Mouse (Mus musculus) C2C12 (cell line): ENCODE data around the gene Lrrc18. TPM values are rescaled to one million over a fixed set of nuclear protein-coding genes. Genes with fewer than 3 reads are reported as not detected.

ENCODE experiments used
- H3K27me3 ChIP-seq: one replicate; pipeline ENCODE4 v1.6.1; 2011; ENCODE audit not compliant: control insufficient read depth, insufficient read depth, insufficient read length
- H3K36me3 ChIP-seq: one replicate; pipeline ENCODE4 v1.6.1; 2011; ENCODE audit not compliant: control insufficient read depth, insufficient read depth
- H3K4me3 ChIP-seq: one replicate; pipeline ENCODE4 v1.5.1; 2011; ENCODE audit warnings: mild to moderate bottlenecking, control low read depth; ENCODE audit not compliant: poor library complexity, insufficient read depth, severe bottlenecking
- H3K79me2 ChIP-seq: one replicate; pipeline ENCODE4 v1.6.1; 2011; ENCODE audit not compliant: control insufficient read depth, insufficient read depth
- H3K79me3 ChIP-seq: one replicate; pipeline ENCODE4 v1.6.1; 2011; ENCODE audit warnings: low read depth, control low read depth
- H3ac ChIP-seq: one replicate; pipeline ENCODE3; 2011; ENCODE audit warnings: low read depth; ENCODE audit not compliant: control insufficient read depth, insufficient read length
- CEBPB ChIP-seq: IDR thresholded peaks from one replicate; pipeline ENCODE4 v1.6.1; 2011; ENCODE audit warnings: low read depth, mild to moderate bottlenecking, control low read depth, moderate library complexity
- CTCF ChIP-seq: IDR thresholded peaks from one replicate; pipeline ENCODE4 v1.5.1; 2011; ENCODE audit not compliant: control insufficient read depth, insufficient read depth, insufficient read length
- FOSL1 ChIP-seq: IDR thresholded peaks from one replicate; pipeline ENCODE4 v1.8.0; 2011; ENCODE audit warnings: mild to moderate bottlenecking, low read length; ENCODE audit not compliant: poor library complexity, insufficient read depth, severe bottlenecking
- MAX ChIP-seq: IDR thresholded peaks from one replicate; pipeline ENCODE4 v1.6.1; 2011; ENCODE audit warnings: mild to moderate bottlenecking, control low read depth
- MYOD1 ChIP-seq: IDR thresholded peaks from one replicate; pipeline ENCODE4 v1.6.1; 2011; ENCODE audit warnings: low read depth; ENCODE audit not compliant: control insufficient read depth, insufficient read length
- MYOG ChIP-seq: IDR thresholded peaks from one replicate; pipeline ENCODE4 v1.6.1; 2011; ENCODE audit not compliant: control insufficient read depth, insufficient read length; ENCODE audit errors: extremely low read depth
- USF1 ChIP-seq: IDR thresholded peaks from one replicate; pipeline ENCODE4 v1.6.1; 2011; ENCODE audit warnings: low read depth, mild to moderate bottlenecking, control low read depth, moderate library complexity
- polyA plus RNA-seq: library from polyadenylated mRNA; unstranded; fragments of >200 nt; fragmentation: generic; extraction: Trizol; gene quantifications from one replicate; pipeline ENCODE4 v1.2.1, GENCODE M21; 2012; ENCODE audit warnings: missing spikeins

The Lrrc18 gene
- polyA plus RNA-seq, 1 experiment: not detected

DNA sequence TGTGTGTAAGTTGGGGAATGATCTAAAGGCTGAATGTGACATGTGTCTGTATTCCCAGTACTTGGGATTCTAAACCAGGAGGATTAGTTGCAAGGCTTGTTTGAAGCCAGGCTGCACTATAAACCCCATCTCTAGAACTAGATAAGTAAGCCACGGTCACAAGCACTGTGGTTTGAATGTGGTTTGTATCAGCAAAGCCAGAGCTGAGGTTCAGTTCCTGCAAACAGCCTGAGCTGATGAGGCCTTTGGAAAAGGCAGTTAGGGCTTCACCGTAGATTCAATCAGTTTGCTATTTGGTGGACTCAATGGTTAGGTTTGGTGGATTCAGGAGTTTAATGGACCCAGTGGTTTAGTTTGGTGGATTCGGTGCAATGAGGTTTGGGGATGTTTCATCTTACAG, 39.7 kb downstream of the Lrrc18 start:
- TF ChIP-seq CTCF: no peak
- no peak for TF ChIP-seq CEBPB
- H3K36me3 ChIP-seq: no peaks in the 10 kb centered on the region
- peaks cover 36% of the 10 kb centered on the region for H3K27me3 ChIP-seq
- H3K79me2 ChIP-seq: no peaks in the 10 kb centered on the region
- H3ac ChIP-seq: no peak overlapping the region
- H3K79me3 ChIP-seq: no peaks in the 10 kb centered on the region
- no peak overlapping the region for H3K4me3 ChIP-seq

DNA sequence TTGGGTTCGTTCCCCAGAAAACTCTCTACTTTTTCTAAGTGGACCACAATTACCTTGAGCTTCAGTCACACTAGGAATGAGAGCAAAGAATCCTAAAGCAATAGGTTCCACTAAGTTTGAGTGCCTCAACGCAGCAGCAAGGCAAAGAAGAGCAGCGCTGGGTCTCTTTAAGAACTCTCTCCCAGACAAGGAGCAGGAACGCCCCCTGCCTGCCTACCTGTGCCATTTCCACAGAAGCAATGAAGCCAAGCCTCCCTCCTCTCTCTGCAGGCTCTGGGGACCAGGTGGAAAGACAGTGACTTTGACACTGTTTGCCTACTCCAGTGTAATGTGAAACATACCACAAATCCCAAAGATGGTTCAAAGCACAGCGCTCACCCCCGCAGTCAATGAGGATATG, 42.2 kb downstream of the Lrrc18 start:
- TF ChIP-seq CEBPB: no peak
- no peak for TF ChIP-seq USF1
- no peak for TF ChIP-seq FOSL1
- no peak for TF ChIP-seq CTCF
- no peak for TF ChIP-seq MYOG
- TF ChIP-seq MAX: no peak
- TF ChIP-seq MYOD1: no peak
- Histone ChIP-seq H3K79me3 (no peaks in the 10 kb centered on the region), H3K27me3 (peaks cover 41% of the 10 kb centered on the region), H3ac (no peak overlapping the region), H3K4me3 (no peak overlapping the region), H3K79me2 (no peaks in the 10 kb centered on the region), H3K36me3 (no peaks in the 10 kb centered on the region)

DNA sequence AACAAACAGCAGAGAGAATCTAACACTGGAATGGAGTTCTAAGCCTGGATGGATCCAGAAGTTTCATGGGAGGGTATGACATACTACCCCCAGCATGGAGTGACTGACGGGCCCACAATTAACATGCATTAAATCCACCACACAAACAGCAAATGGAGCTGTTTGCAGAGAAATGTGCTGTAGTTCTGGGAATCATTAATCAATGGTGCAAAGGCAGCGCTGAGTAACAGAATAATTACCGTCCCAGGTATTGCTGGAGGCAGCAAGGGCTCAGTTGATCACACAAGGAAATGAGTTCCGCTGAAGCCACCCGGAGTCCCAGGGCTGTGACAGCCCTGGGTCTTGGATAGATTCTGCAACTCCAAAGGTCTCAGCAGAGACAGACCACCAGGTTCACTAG, 44.2 kb downstream of the Lrrc18 start:
- Histone ChIP-seq H3K36me3 (no peaks in the 10 kb centered on the region), H3K79me2 (no peaks in the 10 kb centered on the region), H3K79me3 (no peaks in the 10 kb centered on the region), H3ac (no peak overlapping the region), H3K27me3 (peaks cover 57% of the 10 kb centered on the region), H3K4me3 (no peak overlapping the region)
- TF ChIP-seq FOSL1 (no peak), CEBPB (no peak), USF1 (no peak), MYOG (no peak), CTCF (no peak), MYOD1 (no peak), MAX (no peak)

DNA sequence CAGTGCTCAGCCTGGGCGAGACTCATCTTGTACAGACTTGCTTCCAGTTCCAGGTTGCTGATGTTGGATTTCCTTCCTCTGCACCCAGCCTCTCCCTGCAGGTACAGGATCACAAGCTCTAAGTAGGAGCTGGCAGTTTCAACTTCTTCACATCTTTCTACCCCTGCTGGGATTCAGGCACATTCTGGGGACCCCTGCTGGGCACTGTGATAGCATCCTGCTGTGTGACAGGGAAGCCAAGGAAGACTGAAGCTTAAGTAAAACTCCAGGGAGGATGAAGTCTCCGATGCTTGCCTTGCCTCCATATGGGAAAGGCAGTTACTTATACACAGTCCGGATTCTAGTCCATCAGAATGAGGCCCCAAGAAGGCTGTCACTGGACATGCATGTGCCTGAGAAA, 45.6 kb downstream of the Lrrc18 start:
- TF ChIP-seq CEBPB: no peak
- TF ChIP-seq USF1: no peak
- TF ChIP-seq FOSL1: no peak
- TF ChIP-seq MAX: no peak
- TF ChIP-seq MYOG: no peak
- no peak for TF ChIP-seq CTCF
- no peak for TF ChIP-seq MYOD1
- Histone ChIP-seq H3K79me3 (no peaks in the 10 kb centered on the region), H3K79me2 (no peaks in the 10 kb centered on the region), H3K4me3 (no peak overlapping the region), H3K36me3 (no peaks in the 10 kb centered on the region), H3K27me3 (peaks cover 52% of the 10 kb centered on the region), H3ac (no peak overlapping the region)

DNA sequence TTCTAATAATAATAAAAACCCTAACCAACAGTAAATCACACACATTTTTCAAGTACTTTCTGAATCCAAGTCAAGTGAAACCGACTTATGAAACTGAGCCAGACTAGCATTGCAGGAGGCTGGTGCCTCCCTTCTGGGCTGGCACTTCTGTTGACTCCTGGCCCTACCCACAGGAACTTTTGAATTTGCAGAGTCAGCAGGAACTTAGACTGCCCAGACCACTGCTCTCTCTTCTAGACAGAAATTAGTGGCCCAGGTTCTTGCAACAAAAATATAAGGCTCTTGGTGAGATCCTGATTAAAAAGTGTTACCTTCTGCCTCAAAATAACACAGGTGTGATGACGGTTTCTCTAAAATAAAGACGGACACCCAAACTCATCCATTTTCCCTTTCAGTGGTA, 54.0 kb downstream of the Lrrc18 start:
- Histone ChIP-seq H3K4me3 (no peak overlapping the region), H3ac (no peak overlapping the region), H3K79me3 (no peaks in the 10 kb centered on the region), H3K36me3 (no peaks in the 10 kb centered on the region), H3K79me2 (no peaks in the 10 kb centered on the region), H3K27me3 (peaks cover 58% of the 10 kb centered on the region)
- TF ChIP-seq CEBPB (no peak), MYOD1 (no peak), USF1 (no peak), CTCF (no peak), MYOG (no peak), MAX (no peak), FOSL1 (no peak)

DNA sequence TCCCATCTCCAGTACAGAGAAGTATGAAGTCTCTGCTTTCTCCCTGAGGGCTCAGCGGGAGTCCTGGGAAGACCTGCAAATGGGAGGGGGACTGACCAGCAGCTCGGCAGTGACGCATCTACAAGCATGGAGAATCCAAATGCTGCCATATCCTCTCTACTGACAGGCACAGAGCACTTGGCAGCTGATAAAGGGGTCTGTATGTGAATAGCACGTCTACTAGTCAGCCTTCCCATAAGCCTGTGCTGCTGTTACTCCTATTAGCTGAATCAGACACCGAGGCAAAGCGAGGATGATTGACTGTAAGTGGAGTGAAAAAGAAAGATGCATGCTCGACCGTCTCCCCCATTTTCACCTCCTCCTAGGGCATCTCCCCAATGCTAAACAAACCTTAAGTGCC, 62.3 kb downstream of the Lrrc18 start:
- H3K4me3 ChIP-seq: no peak overlapping the region
- no peaks in the 10 kb centered on the region for H3K36me3 ChIP-seq
- TF ChIP-seq MAX (no peak), CTCF (no peak)
- H3K79me3 ChIP-seq: no peaks in the 10 kb centered on the region
- H3K27me3 ChIP-seq: peaks cover 48% of the 10 kb centered on the region
- no peak overlapping the region for H3ac ChIP-seq
- H3K79me2 ChIP-seq: no peaks in the 10 kb centered on the region
